ENCODE assay signal across 9 mouse cellular contexts in genomic region chr1:134201751-134202420, GRCm38 (mm10). TPM values are rescaled to one million over a fixed set of nuclear protein-coding genes. Genes with fewer than 3 reads are reported as not detected.
DNase-seq lines count a peak whose midpoint lies in the region; ATAC-seq lines count a peak whose summit lies in the region.
"Had no signal": no experiment of that assay in that cellular context is flagged by ENCODE, and none has a peak within 500 bp of the region (broad histone marks: within the 10 kb centered on the region; RNA-seq: fewer than 3 reads in every experiment).

No protein-coding gene starts in this region.

- intact Hi-C loops in gastrocnemius, postnatal 36 days (cut with DNase I): loop anchor here (2.0 kb wide), 1 partner anchor 51 kb away; no protein-coding TSS in a partner anchor

- peaks cover 19% of the 10 kb centered on the region for H3K4me1 ChIP-seq in liver, embryonic 12.5 days
- H3K4me1 ChIP-seq: midbrain, embryonic 12.5 days had no signal

- no peak overlapping the region for H3K9ac ChIP-seq in liver, embryonic 12.5 days
- H3K9ac ChIP-seq: midbrain, embryonic 12.5 days had no signal

- H3K36me3 ChIP-seq in liver, embryonic 12.5 days: no peaks in the 10 kb centered on the region
- H3K36me3 ChIP-seq: midbrain, embryonic 12.5 days had no signal

- H3K27me3 ChIP-seq in liver, embryonic 12.5 days (replicated peaks): peaks cover 28% of the 10 kb centered on the region; the same call in 1 of the 2 replicates

- ATAC-seq in liver, embryonic 12.5 days: no peak

- peak; percentile 50 to 63 for DNase-seq in adrenal gland, adult 18-20 months (ENCODE audit: low spot score in 2 of 2)
- no peak for DNase-seq in adrenal gland, postnatal 4 days (ENCODE audit: low spot score in 2 of 2)
- DNase-seq in liver: peak; percentile 46
- peak; percentile 55 to 77 for DNase-seq in adrenal gland, postnatal 36 days
- peak; percentile 42 to 64 for DNase-seq in gastrocnemius, postnatal 36 days
- peak; percentile 82 for DNase-seq in lung, postnatal 10 days
- peak; percentile 68 for DNase-seq in thymus, postnatal 4 days

- no peaks in the 10 kb centered on the region for H3K9me3 ChIP-seq in liver, embryonic 12.5 days (replicated peaks)
- H3K9me3 ChIP-seq: midbrain, embryonic 12.5 days had no signal

- H3K4me3 ChIP-seq in liver, embryonic 12.5 days: no peak overlapping the region
- H3K4me3 ChIP-seq: midbrain, embryonic 12.5 days had no signal

- H3K27ac ChIP-seq in liver, embryonic 12.5 days: no peak overlapping the region
- H3K27ac ChIP-seq: midbrain, embryonic 12.5 days had no signal

- H3K4me2 ChIP-seq in liver, embryonic 12.5 days: no peak overlapping the region
- H3K4me2 ChIP-seq: midbrain, embryonic 12.5 days had no signal

- 39% methylated on average over 3 of the region's 3 CpGs for WGBS in liver, embryonic 12.5 days (ENCODE audit: insufficient replicate concordance)

RNA-seq across cellular contexts. Expression of gene Mybph, which starts 8.6 kb away (rescaled TPM):
- under 1 TPM in 1 of 2 experiments, not detected in 1; 0.16 TPM for total RNA-seq in adrenal gland, adult 18-20 months (2021)
- total RNA-seq in adrenal gland, postnatal 4 days (2021): under 1 TPM; 0.34 to 0.84 TPM
- polyA plus RNA-seq in liver, embryonic 12.5 days (2016; fragmentation: Nextera tagmentation; extraction: Ambion mirVana): 0.37 and 1.1 TPM in 2 replicates
- under 1 TPM in 1 of 2 experiments, not detected in 1; 0.13 TPM for total RNA-seq in adrenal gland, postnatal 36 days (2021)
- total RNA-seq in gastrocnemius, postnatal 36 days (2021): 100 to 1,000 TPM; 547 to 589 TPM
- polyA plus RNA-seq: midbrain, embryonic 12.5 days had no signal

RNA-seq across cellular contexts. Expression of gene Chil1, which starts 19.9 kb away (rescaled TPM):
- 1 to 10 TPM; 1.2 to 1.7 TPM for total RNA-seq in adrenal gland, adult 18-20 months (2021)
- 1 to 10 TPM in 1 of 2 experiments, under 1 TPM in 1; 0.81 to 3.4 TPM for total RNA-seq in adrenal gland, postnatal 4 days (2021)
- polyA plus RNA-seq in liver, embryonic 12.5 days (2016; fragmentation: Nextera tagmentation; extraction: Ambion mirVana): 1.4 and 1.5 TPM in 2 replicates
- total RNA-seq in adrenal gland, postnatal 36 days (2021): 1 to 10 TPM; 1.3 to 1.7 TPM
- 1 to 10 TPM in 1 of 2 experiments, under 1 TPM in 1; 0.64 to 1.8 TPM for total RNA-seq in gastrocnemius, postnatal 36 days (2021)

RNA-seq across cellular contexts. Expression of gene Adora1, which starts 33.3 kb away (rescaled TPM):
- total RNA-seq in adrenal gland, adult 18-20 months (2021): 100 to 1,000 TPM; 111 to 130 TPM
- 100 to 1,000 TPM in 1 of 2 experiments, 10 to 100 TPM in 1; 88.6 to 106 TPM for total RNA-seq in adrenal gland, postnatal 4 days (2021)
- 0.06 and 0.16 TPM in 2 replicates for polyA plus RNA-seq in liver, embryonic 12.5 days (2016; fragmentation: Nextera tagmentation; extraction: Ambion mirVana)
- total RNA-seq in adrenal gland, postnatal 36 days (2021): 100 to 1,000 TPM; 110 to 137 TPM
- total RNA-seq in gastrocnemius, postnatal 36 days (2021): under 1 TPM; 0.33 to 0.59 TPM

Comparison
In these comparisons a context has a peak if more than half of its experiments do, and no peak if none do; other contexts are left out.
1. DNase-seq: peak in adrenal gland, adult 18-20 months (2 of 2), liver (single experiment), adrenal gland, postnatal 36 days (2 of 2), gastrocnemius, postnatal 36 days (2 of 2), lung, postnatal 10 days (single experiment) and thymus, postnatal 4 days (single experiment); none in adrenal gland, postnatal 4 days (0 of 2).
2. RNA of gene Mybph, which starts 8.6 kb away (total RNA-seq): 547 to 589 TPM in gastrocnemius, postnatal 36 days; 0.34 to 0.84 TPM in adrenal gland, postnatal 4 days, 0.16 TPM in adrenal gland, adult 18-20 months and 0.13 TPM in adrenal gland, postnatal 36 days; every median in the first group is over 100 times any median in the second.
3. RNA of gene Adora1, which starts 33.3 kb away (total RNA-seq): 110 to 137 TPM in adrenal gland, postnatal 36 days, 111 to 130 TPM in adrenal gland, adult 18-20 months and 88.6 to 106 TPM in adrenal gland, postnatal 4 days; 0.33 to 0.59 TPM in gastrocnemius, postnatal 36 days; every median in the first group is over 10 times any median in the second.